Mouse (Mus musculus): Measurements from ENCODE around the gene Ccdc121. TPM values are rescaled to one million over a fixed set of nuclear protein-coding genes. Genes with fewer than 3 reads are reported as not detected.

Gene Ccdc121
- total and polyA plus RNA-seq, 3 experiments = not detected

DNA sequence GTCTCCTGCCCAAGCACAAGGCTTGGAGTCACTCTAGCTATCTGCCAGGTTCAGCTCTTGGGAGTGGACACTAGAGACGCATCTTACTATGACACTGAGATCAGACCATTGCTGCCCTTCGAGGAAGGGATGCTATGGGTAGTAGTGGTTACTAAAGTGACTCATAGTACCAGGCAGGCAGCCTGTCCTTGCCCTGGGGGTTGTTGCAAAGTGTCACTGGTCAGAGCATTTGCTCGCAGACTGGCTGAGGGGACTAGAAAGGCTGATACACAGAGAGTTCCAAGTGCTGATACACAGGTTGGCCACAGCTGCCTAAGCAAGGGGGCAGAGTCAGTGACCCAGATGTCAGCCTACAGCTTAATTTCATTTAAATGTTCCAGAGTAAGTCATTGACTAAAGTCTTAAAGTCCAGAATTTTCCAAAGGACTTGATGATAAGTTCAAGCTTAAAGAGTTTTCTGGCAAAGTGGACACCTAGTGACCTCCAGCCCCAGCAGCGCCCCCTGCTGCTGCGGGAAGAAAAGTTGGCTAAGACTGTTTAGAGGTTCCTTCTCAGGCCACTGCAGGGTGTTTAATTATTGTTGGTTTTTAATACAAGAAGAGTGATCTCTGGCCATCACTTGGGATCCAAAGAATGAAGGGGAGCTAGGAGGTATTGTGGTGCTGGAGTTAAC lies 32.6 kb upstream of the Ccdc121 start:
- H3K4me2 ChIP-seq (ENCODE audit: insufficient read depth, low read depth, poor library complexity, severe bottlenecking) = no peak overlapping the region
- in situ Hi-C loops (cut with MboI; ENCODE audit: low pct_ligation_motif_present, low pct_unique_long_range_greater_than_20kb, low sequenced_read_pairs) (loop anchor here (25.0 kb wide), 2 partner anchors 257 to 532 kb away; partner anchors contain the start of gene Ephx1), dilution Hi-C loops (cut with MboI; ENCODE audit: extremely low pct_ligation_motif_present, extremely low pct_unique_long_range_greater_than_20kb, low sequenced_read_pairs) (no loop called here)
- H3K79me2 ChIP-seq (replicated peaks; ENCODE audit: control insufficient read depth, extremely low read depth, insufficient read depth, poor library complexity, severe bottlenecking) = no peaks in the 10 kb centered on the region
- H3K9me3 ChIP-seq (replicated peaks; ENCODE audit: low read length) = no peaks in the 10 kb centered on the region
- H3K4me1 ChIP-seq (ENCODE audit: control insufficient read depth in 1 of 2, insufficient read depth in 2 of 2) = peaks cover 0 to 11% of the 10 kb centered on the region in 2 experiments; a peak in 2 of 4 replicates
- H3K9ac ChIP-seq (ENCODE audit: insufficient read depth, low read depth) = no peak overlapping the region
- peak; percentile 72 for TF ChIP-seq SMC3 (IDR thresholded peaks at IDR 0.05; ENCODE audit: low read depth, low read length)
- TF ChIP-seq RAD21 (IDR thresholded peaks at IDR 0.05; ENCODE audit: low read depth, low read length) = peak; percentile 31
- TF ChIP-seq CTCF (conservative IDR thresholded peaks at IDR 0.05 in 1 of 2, IDR thresholded peaks at IDR 0.05 in 1 of 2; ENCODE audit: low read depth in 2 of 2, low read length in 2 of 2) = peak in 1 of 2 experiments; percentile 76; a peak in 2 of 4 replicates
- TF ChIP-seq KAT2A (IDR thresholded peaks at IDR 0.05; ENCODE audit: insufficient replicate concordance, low read length) = no peak
- H3K4me3 ChIP-seq (replicated peaks in 1 of 3; ENCODE audit: low read depth in 2 of 3, low read length in 2 of 3, poor library complexity in 1 of 3) = no peak overlapping the region
- H3K36me3 ChIP-seq (replicated peaks in 1 of 2; ENCODE audit: control insufficient read depth in 1 of 2, insufficient read depth in 1 of 2, low read length in 1 of 2) = no peaks in the 10 kb centered on the region
- H3K27me3 ChIP-seq (replicated peaks) = no peaks in the 10 kb centered on the region
- no peak for DNase-seq (ENCODE audit: extremely low read depth)
- H3K27ac ChIP-seq (ENCODE audit: insufficient read depth, low read depth) = no peak overlapping the region

DNA sequence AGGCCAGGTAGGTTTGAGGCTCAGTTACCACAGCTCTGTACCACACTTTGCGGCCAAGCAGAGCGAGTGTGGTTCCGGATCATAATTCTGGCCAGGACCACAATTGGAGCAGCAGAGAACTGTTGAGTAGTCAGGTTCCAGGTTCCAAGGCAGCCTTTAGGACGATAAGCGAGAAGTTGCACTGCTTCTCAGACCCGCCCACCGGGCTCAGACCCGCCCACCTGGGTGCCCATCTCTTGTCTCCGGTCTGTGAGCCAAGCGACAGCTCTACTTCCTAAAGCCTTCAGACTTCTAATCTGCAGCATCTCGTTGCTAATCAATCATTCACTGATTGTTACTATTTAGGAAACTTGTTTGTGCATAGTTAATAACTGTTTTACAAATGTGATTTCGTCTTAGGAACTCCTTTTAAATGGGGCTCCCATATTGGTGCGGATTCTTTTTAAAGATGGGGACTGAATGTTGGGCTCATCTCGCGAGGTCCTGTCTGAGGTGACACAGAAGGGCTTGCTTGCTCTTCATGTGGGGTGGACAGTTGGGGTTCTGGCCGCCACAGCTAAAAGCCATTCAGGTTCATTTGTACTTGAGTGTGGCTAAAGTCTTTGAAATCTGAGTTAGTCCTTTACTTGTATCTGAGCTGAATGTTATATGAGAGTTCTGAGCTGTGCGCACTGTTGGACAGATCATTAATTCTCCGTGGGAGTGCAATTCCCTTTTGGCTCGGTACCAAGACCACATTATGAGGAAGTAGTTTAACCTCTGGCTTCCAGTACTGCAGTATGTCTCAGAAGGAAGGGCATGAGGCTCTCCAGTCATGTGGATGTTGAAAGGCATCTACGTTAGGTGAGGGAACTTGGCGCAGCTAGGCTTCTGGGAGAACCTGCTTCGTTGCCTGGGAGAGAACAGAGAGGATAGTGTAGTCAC lies 28.9 kb upstream of the Ccdc121 start:
- Histone ChIP-seq H3K9me3 (replicated peaks; ENCODE audit: low read length) (no peaks in the 10 kb centered on the region), H3K4me2 (ENCODE audit: insufficient read depth, low read depth, poor library complexity, severe bottlenecking) (no peak overlapping the region), H3K36me3 (replicated peaks in 1 of 2; ENCODE audit: control insufficient read depth in 1 of 2, insufficient read depth in 1 of 2, low read length in 1 of 2) (no peaks in the 10 kb centered on the region), H3K4me1 (ENCODE audit: control insufficient read depth in 1 of 2, insufficient read depth in 2 of 2) (peaks cover 0 to 20% of the 10 kb centered on the region in 2 experiments; a peak in 2 of 4 replicates), H3K27me3 (replicated peaks) (no peaks in the 10 kb centered on the region), H3K9ac (ENCODE audit: insufficient read depth, low read depth) (no peak overlapping the region), H3K27ac (ENCODE audit: insufficient read depth, low read depth) (no peak overlapping the region), H3K4me3 (replicated peaks in 1 of 3; ENCODE audit: low read depth in 2 of 3, low read length in 2 of 3, poor library complexity in 1 of 3) (no peak overlapping the region), H3K79me2 (replicated peaks; ENCODE audit: control insufficient read depth, extremely low read depth, insufficient read depth, poor library complexity, severe bottlenecking) (no peaks in the 10 kb centered on the region)
- dilution Hi-C loops (cut with MboI; ENCODE audit: extremely low pct_ligation_motif_present, extremely low pct_unique_long_range_greater_than_20kb, low sequenced_read_pairs) = no loop called here
- in situ Hi-C loops (cut with MboI; ENCODE audit: low pct_ligation_motif_present, low pct_unique_long_range_greater_than_20kb, low sequenced_read_pairs) = loop anchor here (25.0 kb wide), 2 partner anchors 253 to 528 kb away; partner anchors contain the start of gene Ephx1
- no peak for DNase-seq (ENCODE audit: extremely low read depth)
- TF ChIP-seq TBP (conservative IDR thresholded peaks at IDR 0.05; ENCODE audit: low read depth, low read length) (no peak), MEF2A (IDR thresholded peaks at IDR 0.05; ENCODE audit: borderline replicate concordance, low read depth, low read length) (no peak), ZMIZ1 (IDR thresholded peaks at IDR 0.05; ENCODE audit: low read depth, low read length) (no peak), RAD21 (IDR thresholded peaks at IDR 0.05; ENCODE audit: low read depth, low read length) (no peak), UBTF (IDR thresholded peaks at IDR 0.05; ENCODE audit: low read depth, low read length) (no peak), EP300 (IDR thresholded peaks at IDR 0.05; ENCODE audit: low read length) (no peak), TCF12 (IDR thresholded peaks at IDR 0.05; ENCODE audit: low read depth, low read length) (no peak), JUN (IDR thresholded peaks at IDR 0.05; ENCODE audit: insufficient read depth, low read depth, low read length) (no peak), RCOR1 (conservative IDR thresholded peaks at IDR 0.05; ENCODE audit: low read depth, low read length) (no peak)

All from CH12.LX (cell line).